In genomic region chr8:110694226-110694625, GRCm38 (mm10) we compare ENCODE assay signal across 23 mouse cellular contexts. TPM values are rescaled to one million over a fixed set of nuclear protein-coding genes. Genes with fewer than 3 reads are reported as not detected.
A peak's percentile ranks its signal among the peaks of the same experiment; 100 is the strongest.
DNase-seq lines count a peak whose midpoint lies in the region; ATAC-seq and TF ChIP-seq lines count a peak whose summit lies in the region.
"Had no signal": no experiment of that assay in that cellular context is flagged by ENCODE, and none has a peak within 500 bp of the region (broad histone marks: within the 10 kb centered on the region; RNA-seq: fewer than 3 reads in every experiment).

No protein-coding gene starts in this region.

- no peak overlapping the region for H3K4me3 ChIP-seq in cerebellum, adult 2 months (replicated peaks; ENCODE audit: insufficient read depth, low read depth, low read length)
- no peak overlapping the region for H3K4me3 ChIP-seq in hindbrain, embryonic 15.5 days
- H3K4me3 ChIP-seq in hindbrain, embryonic 10.5 days: no peak overlapping the region
- no peak overlapping the region for H3K4me3 ChIP-seq in midbrain, embryonic 13.5 days (replicated peaks)
- no peak overlapping the region for H3K4me3 ChIP-seq in midbrain, embryonic 14.5 days (replicated peaks; ENCODE audit: low read depth, low read length)
- no peak overlapping the region for H3K4me3 ChIP-seq in midbrain, postnatal 0 days (ENCODE audit: low read depth, low read length)
- H3K4me3 ChIP-seq: heart, embryonic 13.5 days; intestine, embryonic 15.5 days; limb, embryonic 12.5 days; lung, embryonic 15.5 days had no signal

- ATAC-seq in hindbrain, embryonic 15.5 days (ENCODE audit: low FRiP score, low read depth): no peak
- no peak for ATAC-seq in midbrain, embryonic 13.5 days
- no peak for ATAC-seq in midbrain, embryonic 14.5 days (ENCODE audit: low FRiP score, low TSS enrichment)
- ATAC-seq in midbrain, postnatal 0 days (ENCODE audit: low FRiP score): no peak
- ATAC-seq: activated CD4-positive, CD25-positive, alpha-beta regulatory T cell, adult 4 months; intestine, embryonic 15.5 days had no signal

- 52% methylated on average over 5 of the region's 5 CpGs for WGBS in cerebellum, adult 2 months
- 76% methylated on average over 5 of the region's 5 CpGs for WGBS in hindbrain, embryonic 15.5 days
- WGBS in hindbrain, embryonic 10.5 days: 74% methylated on average over 5 of the region's 5 CpGs
- WGBS in midbrain, embryonic 13.5 days: 75% methylated on average over 5 of the region's 5 CpGs
- 67% methylated on average over 5 of the region's 5 CpGs for WGBS in midbrain, embryonic 14.5 days
- 66% methylated on average over 5 of the region's 5 CpGs for WGBS in midbrain, postnatal 0 days

- no peak for TF ChIP-seq CTCF in cerebellum, adult 2 months (IDR thresholded peaks at IDR 0.05; ENCODE audit: borderline replicate concordance, insufficient read depth, low read depth, low read length)
- no peak for TF ChIP-seq CTCF in midbrain, postnatal 0 days (IDR thresholded peaks at IDR 0.05)

- peaks cover 29% of the 10 kb centered on the region for H3K4me1 ChIP-seq in cerebellum, adult 2 months (ENCODE audit: control insufficient read depth, insufficient read depth, low read length)
- H3K4me1 ChIP-seq in hindbrain, embryonic 15.5 days (replicated peaks): peaks cover 25% of the 10 kb centered on the region
- peaks cover 12% of the 10 kb centered on the region; the same call in 1 of the 2 replicates for H3K4me1 ChIP-seq in hindbrain, embryonic 10.5 days (replicated peaks)
- peaks cover 12% of the 10 kb centered on the region for H3K4me1 ChIP-seq in midbrain, embryonic 13.5 days (replicated peaks)
- H3K4me1 ChIP-seq in midbrain, embryonic 14.5 days (ENCODE audit: control insufficient read depth, insufficient read depth, low read length): 0 out of 2 replicates have a peak, but pooled peaks cover 4% of the 10 kb centered on the region
- H3K4me1 ChIP-seq in midbrain, postnatal 0 days (ENCODE audit: insufficient read depth, low read length): no peaks in the 10 kb centered on the region
- H3K4me1 ChIP-seq: intestine, embryonic 15.5 days; limb, embryonic 12.5 days had no signal

- TF ChIP-seq POLR2A in cerebellum, adult 2 months (IDR thresholded peaks at IDR 0.05; ENCODE audit: borderline replicate concordance, insufficient read depth, low read length): no peak

- H3K36me3 ChIP-seq in hindbrain, embryonic 15.5 days: 0 out of 2 replicates have a peak, but pooled peaks cover 3% of the 10 kb centered on the region
- H3K36me3 ChIP-seq in hindbrain, embryonic 10.5 days: peaks cover 60% of the 10 kb centered on the region
- peaks cover 44% of the 10 kb centered on the region for H3K36me3 ChIP-seq in midbrain, embryonic 13.5 days
- H3K36me3 ChIP-seq in midbrain, embryonic 14.5 days (ENCODE audit: control insufficient read depth, insufficient read depth, low read length): peaks cover 24% of the 10 kb centered on the region
- peaks cover 18% of the 10 kb centered on the region for H3K36me3 ChIP-seq in midbrain, postnatal 0 days (ENCODE audit: insufficient read depth, low read length)
- H3K36me3 ChIP-seq: intestine, embryonic 15.5 days; lung, embryonic 15.5 days had no signal

- H3K9me3 ChIP-seq in hindbrain, embryonic 15.5 days: no peaks in the 10 kb centered on the region
- no peaks in the 10 kb centered on the region for H3K9me3 ChIP-seq in hindbrain, embryonic 10.5 days
- H3K9me3 ChIP-seq in midbrain, embryonic 13.5 days: no peaks in the 10 kb centered on the region
- H3K9me3 ChIP-seq in midbrain, embryonic 14.5 days (ENCODE audit: control insufficient read depth, low read length): no peaks in the 10 kb centered on the region
- no peaks in the 10 kb centered on the region for H3K9me3 ChIP-seq in midbrain, postnatal 0 days (ENCODE audit: low read length)
- H3K9me3 ChIP-seq: G1E; heart, embryonic 13.5 days; intestine, embryonic 15.5 days; limb, embryonic 12.5 days; lung, embryonic 15.5 days had no signal

- peak overlapping the region; percentile 72; the same call in 1 of the 2 replicates for H3K27ac ChIP-seq in cerebellum, adult 2 months (ENCODE audit: insufficient read depth, low read length)
- H3K27ac ChIP-seq in hindbrain, embryonic 15.5 days (replicated peaks): peak overlapping the region; percentile 75
- H3K27ac ChIP-seq in hindbrain, embryonic 10.5 days: no peak overlapping the region
- 0 out of 2 replicates have a peak overlapping the region, but pooled peaks have one; percentile 21 for H3K27ac ChIP-seq in midbrain, embryonic 13.5 days
- no peak overlapping the region for H3K27ac ChIP-seq in midbrain, embryonic 14.5 days (replicated peaks; ENCODE audit: low read depth, low read length)
- peak overlapping the region; percentile 57; the same call in 1 of the 2 replicates for H3K27ac ChIP-seq in midbrain, postnatal 0 days (ENCODE audit: low read depth, low read length)
- H3K27ac ChIP-seq: intestine, embryonic 15.5 days; limb, embryonic 12.5 days; liver, embryonic 14.5 days had no signal

- H3K4me2 ChIP-seq in hindbrain, embryonic 15.5 days: no peak overlapping the region
- no peak overlapping the region for H3K4me2 ChIP-seq in midbrain, embryonic 13.5 days (replicated peaks)
- H3K4me2 ChIP-seq in midbrain, embryonic 14.5 days (ENCODE audit: low read length): no peak overlapping the region
- no peak overlapping the region for H3K4me2 ChIP-seq in midbrain, postnatal 0 days (ENCODE audit: low read depth, low read length, poor library complexity, severe bottlenecking)
- H3K4me2 ChIP-seq: heart, embryonic 13.5 days; intestine, embryonic 15.5 days; limb, embryonic 12.5 days; lung, embryonic 15.5 days had no signal

- DNase-seq in cerebellum, adult 2 months: peak in 1 of 2 experiments; percentile 26
- DNase-seq in cerebellum, postnatal 4 days (ENCODE audit: low spot score in 2 of 2): no peak
- DNase-seq in hindbrain, embryonic 10.5 days (ENCODE audit: low spot score): no peak
- DNase-seq in midbrain, embryonic 14.5 days: no peak
- no peak for DNase-seq in midbrain, postnatal 0 days (ENCODE audit: low spot score)
- DNase-seq in right cerebral cortex, postnatal 25 days: no peak
- DNase-seq: adrenal gland, postnatal 10 days; embryo, embryonic 11 days; kidney, adult 9 months; kidney, postnatal 25 days; lung, postnatal 4 days; right cerebral cortex, postnatal 14 days; thymus, adult 2 months had no signal

- H3K27me3 ChIP-seq in cerebellum, adult 2 months (ENCODE audit: control insufficient read depth, insufficient read depth, low read length): no peaks in the 10 kb centered on the region
- H3K27me3 ChIP-seq in hindbrain, embryonic 15.5 days: no peaks in the 10 kb centered on the region
- no peaks in the 10 kb centered on the region for H3K27me3 ChIP-seq in hindbrain, embryonic 10.5 days (ENCODE audit: insufficient read depth, poor library complexity, severe bottlenecking)
- no peaks in the 10 kb centered on the region for H3K27me3 ChIP-seq in midbrain, embryonic 13.5 days
- H3K27me3 ChIP-seq in midbrain, embryonic 14.5 days (ENCODE audit: control insufficient read depth, insufficient read depth, low read length): no peaks in the 10 kb centered on the region
- H3K27me3 ChIP-seq in midbrain, postnatal 0 days (ENCODE audit: insufficient read depth, low read length): no peaks in the 10 kb centered on the region
- H3K27me3 ChIP-seq: heart, embryonic 13.5 days; intestine, embryonic 15.5 days; limb, embryonic 12.5 days; lung, embryonic 15.5 days had no signal

- no peak overlapping the region for H3K9ac ChIP-seq in hindbrain, embryonic 15.5 days
- no peak overlapping the region for H3K9ac ChIP-seq in midbrain, embryonic 13.5 days (replicated peaks)
- H3K9ac ChIP-seq in midbrain, embryonic 14.5 days (replicated peaks; ENCODE audit: low read length): no peak overlapping the region
- H3K9ac ChIP-seq in midbrain, postnatal 0 days (replicated peaks; ENCODE audit: low read length, poor library complexity, severe bottlenecking): no peak overlapping the region
- H3K9ac ChIP-seq: heart, embryonic 13.5 days; intestine, embryonic 15.5 days; limb, embryonic 12.5 days; liver, embryonic 14.5 days; lung, embryonic 15.5 days had no signal

RNA-seq across cellular contexts. Expression of gene Mtss1l, which starts 27.1 kb away (rescaled TPM):
- polyA plus RNA-seq in cerebellum, adult 2 months (2012; rRNA removed): 257 and 288 TPM in 2 replicates
- polyA plus RNA-seq in hindbrain, embryonic 15.5 days (2015; fragmentation: Nextera tagmentation; extraction: Ambion mirVana): 51.8 and 62.3 TPM in 2 replicates
- 6.4 and 6.9 TPM in 2 replicates for polyA plus RNA-seq in hindbrain, embryonic 10.5 days (2016; fragmentation: Nextera tagmentation; extraction: Ambion mirVana)
- polyA plus RNA-seq in midbrain, embryonic 13.5 days (2015; fragmentation: Nextera tagmentation; extraction: Ambion mirVana): 13.7 and 16.6 TPM in 2 replicates
- polyA plus RNA-seq in midbrain, embryonic 14.5 days (2014; fragmentation: Nextera tagmentation; extraction: Ambion mirVana): 27.5 and 31.4 TPM in 2 replicates
- 90.5 and 101 TPM in 2 replicates for total RNA-seq in midbrain, postnatal 0 days (2014; rRNA removed)
- 35.2 and 37.7 TPM in 2 replicates for polyA plus RNA-seq in midbrain, postnatal 0 days (2015; fragmentation: Nextera tagmentation; extraction: Ambion mirVana)
- total RNA-seq: granulocyte monocyte progenitor cell, adult 5-6 weeks had no signal

Comparison
In these comparisons a context has a peak if more than half of its experiments do, and no peak if none do; other contexts are left out.
1. H3K27ac ChIP-seq: peak in cerebellum, adult 2 months (single experiment), hindbrain, embryonic 15.5 days (single experiment), midbrain, embryonic 13.5 days (single experiment) and midbrain, postnatal 0 days (single experiment); none in hindbrain, embryonic 10.5 days (single experiment) and midbrain, embryonic 14.5 days (single experiment).